Mouse (Mus musculus) layer of hippocampus, adult 2 months (tissue): ENCODE results near the gene Mogat2. TPM values are rescaled to one million over a fixed set of nuclear protein-coding genes. Genes with fewer than 3 reads are reported as not detected.

Source experiments
- DNase-seq, 2 experiments: peaks; one replicate each; pipeline ENCODE4 v3.0.0; 2022; ENCODE audit warnings: low spot score in 2 of 2
- H3K27ac ChIP-seq: fragments of 200-600 bp; 2 replicates; pipeline ENCODE4 v1.8.1; 2022
- H3K4me3 ChIP-seq: fragments of 200-600 bp; 2 replicates; pipeline ENCODE4 v1.8.1; 2022; ENCODE audit warnings: mild to moderate bottlenecking
- CTCF ChIP-seq: fragments of 200-600 bp; conservative IDR thresholded peaks from 2 replicates; pipeline ENCODE4 v1.8.1; 2022; ENCODE audit warnings: antibody characterized with exemption, mild to moderate bottlenecking, moderate library complexity
- long read RNA-seq, 2 experiments: library from polyadenylated mRNA; stranded (forward); transcript quantifications; one replicate each; pipeline ENCODE4 v2.0.0; 2021; ENCODE audit warnings: borderline mapping rate in 2 of 2
- total RNA-seq, 2 experiments: library from RNA; stranded (reverse); gene quantifications; 2 replicates each; pipeline ENCODE4 v1.2.3; 2021

The Mogat2 gene
- not detected for total RNA-seq
- long read RNA-seq, experiment 1: 0 reads
- long read RNA-seq, experiment 2: 0 reads

GRCm38 (mm10) chr7:99238417-99238816 is at the start of gene Mogat2:
Gene Mogat2 (minus strand): TSS chr7:99238619.
- Histone ChIP-seq H3K4me3 (no peak within 1 kb of the TSS), H3K27ac (no peak within 1 kb of the TSS)
- DNase-seq: no peak
- TF ChIP-seq CTCF: no peak

GRCm38 (mm10) chr7:99287287-99287686 is 48.9 kb upstream of the Mogat2 start:
- TF ChIP-seq CTCF: no peak
- H3K27ac ChIP-seq: peak overlapping the region; percentile 46; the same call in 1 of the 2 replicates
- no peak overlapping the region; the same call in 1 of the 2 replicates for H3K4me3 ChIP-seq
- peak; percentile 77 to 84 for DNase-seq

GRCm38 (mm10) chr7:99279586-99279985 is 41.2 kb upstream of the Mogat2 start:
- H3K27ac ChIP-seq: no peak overlapping the region
- no peak overlapping the region for H3K4me3 ChIP-seq
- no peak for DNase-seq
- TF ChIP-seq CTCF: no peak

DNA sequence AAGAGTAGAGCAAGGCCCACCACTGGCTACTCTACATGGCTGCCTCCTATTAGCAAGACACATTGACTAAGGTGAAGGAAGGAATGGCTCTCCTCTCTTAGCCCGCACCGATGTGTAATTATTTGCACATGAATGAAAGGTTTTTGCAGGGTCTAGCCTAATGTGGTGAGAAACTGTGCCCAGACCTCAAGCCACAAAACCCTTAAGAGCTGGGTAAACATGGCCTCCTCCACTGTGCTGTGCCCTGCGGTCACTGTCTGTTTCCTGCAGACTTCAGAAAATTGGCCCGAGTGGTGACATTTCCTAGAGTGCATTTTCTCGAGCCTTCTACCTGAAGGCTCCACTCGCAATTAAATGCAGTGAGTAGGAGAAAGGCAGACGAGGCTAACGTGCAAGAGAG is 39.9 kb upstream of the Mogat2 start:
- DNase-seq: no peak
- no peak for TF ChIP-seq CTCF
- Histone ChIP-seq H3K4me3 (no peak overlapping the region), H3K27ac (no peak overlapping the region)

GRCm38 (mm10) chr7:99276679-99277078 is 38.3 kb upstream of the Mogat2 start:
- DNase-seq: no peak
- Histone ChIP-seq H3K27ac (no peak overlapping the region), H3K4me3 (no peak overlapping the region)
- no peak for TF ChIP-seq CTCF

DNA sequence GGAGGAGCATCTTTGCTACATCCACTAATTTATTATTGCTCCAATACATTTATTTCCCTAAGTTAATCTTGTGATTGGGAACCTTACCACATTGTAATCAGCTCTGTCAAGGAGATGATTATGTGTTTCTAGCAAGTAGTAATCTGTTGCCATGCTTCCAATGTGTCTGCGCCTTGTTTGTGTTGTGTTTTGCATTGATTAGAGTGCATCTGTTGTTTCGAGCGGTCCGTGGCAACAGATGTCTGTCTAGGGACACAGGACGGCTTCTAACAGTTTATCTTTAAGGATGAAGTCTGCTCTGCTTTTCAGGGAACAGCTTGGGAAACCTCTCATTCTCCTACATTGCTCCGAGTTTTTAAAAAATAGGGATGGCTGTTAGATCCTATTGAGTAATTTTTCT is 36.7 kb upstream of the Mogat2 start:
- no peak for DNase-seq
- no peak overlapping the region for H3K4me3 ChIP-seq
- no peak for TF ChIP-seq CTCF
- no peak overlapping the region for H3K27ac ChIP-seq

- peak overlapping the region; percentile 89 for H3K4me3 ChIP-seq
- peak overlapping the region; percentile 23; the same call in 1 of the 2 replicates for H3K27ac ChIP-seq
- no peak for DNase-seq
- no peak for TF ChIP-seq CTCF
These were observed 33.2 kb upstream of the Mogat2 start for GRCm38 (mm10) chr7:99271630-99272029.

DNA sequence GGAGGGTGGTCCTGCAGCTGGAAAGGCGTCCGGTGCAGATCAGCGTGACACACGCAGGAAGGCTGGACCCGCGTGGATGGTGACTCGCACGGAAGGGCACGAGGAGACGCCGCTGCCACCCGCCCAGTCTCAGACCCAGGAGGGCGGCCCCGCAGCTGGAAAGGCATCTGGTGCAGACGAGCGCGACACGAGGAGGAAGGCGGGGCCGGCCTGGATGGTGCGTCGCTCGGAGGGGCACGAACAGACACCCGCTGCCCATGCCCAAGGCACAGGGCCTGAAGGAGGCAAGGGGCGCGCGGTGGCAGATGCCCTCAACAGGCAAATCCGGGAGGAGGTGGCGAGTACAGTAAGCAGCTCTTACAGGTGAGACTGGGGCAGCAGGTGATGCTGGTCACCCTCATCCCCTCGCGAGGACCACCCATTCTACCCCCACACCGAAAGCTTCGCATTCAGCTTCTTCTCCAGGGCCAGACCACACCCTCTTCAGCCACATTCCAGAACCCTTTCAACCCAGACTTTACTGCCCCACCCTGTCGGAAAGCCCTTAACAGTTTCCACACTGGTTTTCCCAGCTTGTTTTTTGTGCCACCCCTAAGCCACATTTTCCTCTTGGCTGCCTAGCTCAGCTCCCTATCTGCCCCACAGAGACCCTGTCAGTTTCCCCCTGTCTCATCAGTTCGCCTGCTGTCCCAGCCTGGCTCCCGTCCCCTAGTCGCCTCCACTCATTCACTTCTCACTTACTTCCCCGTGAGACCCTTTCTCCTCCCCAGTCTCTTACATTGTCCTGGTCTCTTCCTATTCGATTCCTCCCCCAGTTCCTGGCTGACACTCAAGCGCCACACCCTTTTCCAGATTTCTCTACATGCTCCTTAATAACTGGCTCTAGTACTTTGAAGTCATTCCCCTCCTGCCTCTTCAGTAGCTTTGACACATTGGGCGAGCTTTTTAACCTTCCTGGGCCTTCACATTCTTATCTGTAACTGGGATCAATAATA is 30.8 kb upstream of the Mogat2 start:
- no peak for TF ChIP-seq CTCF
- DNase-seq: no peak
- peak overlapping the region; percentile 96; the same call in 1 of the 2 replicates for H3K27ac ChIP-seq
- peak overlapping the region; percentile 89 for H3K4me3 ChIP-seq

DNA sequence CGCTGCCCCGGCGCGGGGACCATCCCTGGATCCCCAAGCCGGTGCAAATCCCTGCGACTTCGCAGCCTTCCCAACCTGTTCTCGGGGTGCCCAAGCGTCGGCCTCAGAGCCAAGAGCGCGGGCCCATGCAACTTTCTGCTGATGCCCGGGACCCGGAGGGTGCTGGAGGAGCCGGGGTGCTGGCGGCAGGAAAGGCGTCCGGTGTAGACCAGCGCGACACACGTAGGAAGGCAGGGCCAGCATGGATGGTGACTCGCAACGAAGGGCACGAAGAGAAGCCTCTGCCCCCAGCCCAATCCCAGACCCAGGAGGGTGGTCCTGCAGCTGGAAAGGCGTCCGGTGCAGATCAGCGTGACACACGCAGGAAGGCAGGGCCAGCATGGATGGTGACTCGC is 30.1 kb upstream of the Mogat2 start:
- Histone ChIP-seq H3K4me3 (peak overlapping the region; percentile 89), H3K27ac (peak overlapping the region; percentile 96)
- DNase-seq: no peak
- TF ChIP-seq CTCF: no peak

DNA sequence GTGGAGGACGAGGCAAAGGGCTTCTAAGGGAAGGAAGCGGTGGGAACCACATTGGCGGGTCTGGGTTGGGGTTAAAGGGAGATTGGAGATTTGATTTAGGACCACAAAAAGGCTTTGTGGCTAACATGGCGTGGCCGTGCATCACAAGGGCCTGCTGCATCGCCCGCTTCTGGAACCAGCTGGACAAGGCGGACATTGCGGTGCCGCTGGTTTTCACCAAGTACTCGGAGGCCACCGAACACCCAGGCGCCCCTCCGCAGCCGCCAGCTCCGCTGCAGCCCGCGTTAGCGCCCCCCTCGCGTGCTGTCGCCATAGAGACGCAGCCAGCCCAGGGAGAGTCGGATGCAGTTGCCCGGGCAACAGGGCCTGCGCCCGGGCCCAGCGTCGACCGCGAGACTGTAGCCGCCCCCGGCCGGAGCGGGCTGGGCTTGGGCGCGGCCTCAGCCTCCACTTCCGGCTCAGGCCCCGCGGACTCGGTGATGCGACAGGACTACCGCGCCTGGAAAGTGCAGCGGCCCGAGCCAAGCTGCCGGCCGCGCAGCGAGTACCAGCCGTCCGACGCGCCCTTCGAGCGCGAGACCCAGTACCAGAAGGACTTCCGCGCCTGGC is 29.6 kb upstream of the Mogat2 start:
- peak overlapping the region; percentile 96 for H3K27ac ChIP-seq
- DNase-seq: peak; percentile 87 to 88
- TF ChIP-seq CTCF: no peak
- H3K4me3 ChIP-seq: peak overlapping the region; percentile 89

DNA sequence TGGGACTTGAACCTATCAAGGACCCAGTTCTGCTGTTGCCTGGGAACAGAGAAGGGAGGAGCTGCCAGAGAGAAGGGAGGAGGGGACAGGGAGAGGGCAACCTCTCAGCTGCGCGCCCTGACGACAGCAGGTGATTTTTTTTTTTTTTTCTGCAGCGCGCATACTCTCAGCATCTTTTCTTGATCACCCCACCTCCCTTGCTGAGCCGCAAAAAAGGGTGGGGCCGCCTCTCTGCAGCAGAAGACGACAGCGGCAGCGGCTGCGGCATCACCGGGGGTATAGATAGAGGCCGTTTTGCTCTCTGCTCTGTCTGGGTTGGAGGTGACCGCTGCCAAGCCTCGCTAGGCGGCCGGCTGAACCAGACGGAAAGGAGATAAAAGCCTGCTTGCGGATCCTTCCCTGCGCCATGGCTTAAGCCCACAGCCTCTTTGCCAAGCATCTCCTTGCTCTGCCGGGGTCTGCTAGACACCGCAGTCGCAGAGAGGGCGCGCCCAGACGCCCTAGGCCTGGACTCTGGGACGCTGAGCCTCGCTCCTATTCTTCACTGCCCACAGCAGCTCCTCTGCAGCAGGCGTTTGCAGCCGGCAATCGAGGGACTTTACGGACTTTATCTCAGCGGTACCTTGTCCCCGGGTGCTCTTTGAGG is 29.0 kb upstream of the Mogat2 start, which contains the start of gene Map6:
Map6 (plus strand) TSS at position 197 of the 646 bp plus-strand sequence.
- H3K27ac ChIP-seq: peak within 1 kb of the TSS; percentile 96
- H3K4me3 ChIP-seq: peak within 1 kb of the TSS; percentile 89
- DNase-seq: peak; percentile 68 to 78
- no peak for TF ChIP-seq CTCF

DNA sequence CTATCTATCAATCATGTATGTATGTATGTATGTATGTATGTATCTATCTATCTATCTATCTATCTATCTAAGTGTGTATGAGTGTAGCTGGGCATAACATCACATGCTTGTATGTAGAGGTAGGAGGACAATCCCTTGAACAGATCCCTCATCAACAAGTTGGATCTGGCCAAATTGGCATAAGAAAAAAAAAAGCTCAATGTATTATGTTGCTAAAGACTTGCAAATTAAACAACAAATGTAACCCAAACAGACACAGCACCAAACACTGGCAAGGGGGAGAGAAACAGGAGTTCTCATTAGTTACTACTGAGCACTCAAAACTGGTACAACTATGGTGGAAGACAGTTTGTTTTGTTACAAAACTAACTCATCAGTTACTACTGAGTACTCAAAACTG is 26.2 kb upstream of the Mogat2 start:
- no peak for DNase-seq
- TF ChIP-seq CTCF: no peak
- Histone ChIP-seq H3K27ac (no peak overlapping the region), H3K4me3 (no peak overlapping the region)

GRCm38 (mm10) chr7:99263509-99263908 is 25.1 kb upstream of the Mogat2 start:
- no peak overlapping the region for H3K4me3 ChIP-seq
- no peak for DNase-seq
- H3K27ac ChIP-seq: no peak overlapping the region
- no peak for TF ChIP-seq CTCF
